In the genomic region with DNA sequence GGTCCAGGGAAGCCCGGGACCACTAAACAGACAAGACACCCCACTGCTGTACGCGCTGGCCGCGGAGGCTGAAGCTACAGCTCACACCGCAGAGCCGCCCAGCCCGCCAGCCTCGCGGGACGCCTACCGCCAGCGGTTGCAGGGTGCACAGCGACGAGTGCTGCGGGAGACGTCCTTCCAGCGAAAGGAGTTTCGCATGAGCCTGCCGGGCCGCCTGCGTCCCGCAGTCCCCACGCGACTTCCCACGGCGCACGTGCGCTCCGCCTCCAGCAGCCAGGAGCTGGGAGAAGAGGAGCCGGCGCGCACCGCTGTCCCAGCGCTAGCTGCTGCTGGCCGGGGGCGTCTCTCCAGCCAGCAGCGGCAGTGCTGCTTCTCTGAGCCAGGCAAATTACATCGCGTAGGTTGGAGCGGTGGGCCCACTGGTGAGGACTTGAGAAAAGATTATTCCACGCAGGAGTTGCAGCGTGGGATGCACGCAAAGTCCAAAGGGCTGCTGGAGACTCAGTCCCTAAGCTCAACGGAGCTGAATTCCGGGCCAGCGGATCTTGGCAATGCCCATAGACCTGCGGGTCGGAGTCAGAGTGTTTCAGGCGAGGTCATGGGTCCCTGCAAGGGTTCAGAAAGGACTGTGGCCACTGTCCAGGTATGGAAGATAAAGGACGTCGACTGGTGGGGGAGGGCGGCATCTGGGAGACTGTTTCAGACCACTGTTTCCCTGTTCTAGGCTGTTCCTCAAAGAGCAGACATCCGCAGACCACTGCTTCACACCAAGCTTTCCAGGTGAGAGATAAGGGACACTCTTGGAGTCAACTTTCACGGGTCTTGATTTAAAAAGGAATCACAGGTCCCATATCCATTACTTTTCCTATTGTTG, we compare ENCODE assay signal across 10 mouse cellular contexts. TPM values are rescaled to one million over a fixed set of nuclear protein-coding genes. Genes with fewer than 3 reads are reported as not detected.
DNase-seq lines count a peak whose midpoint lies in the region; ATAC-seq lines count a peak whose summit lies in the region.
"Had no signal": no experiment of that assay in that cellular context is flagged by ENCODE, and none has a peak within 500 bp of the region (broad histone marks: within the 10 kb centered on the region; RNA-seq: fewer than 3 reads in every experiment).

No protein-coding gene starts in this region.

- peaks cover 35% of the 10 kb centered on the region for H3K4me1 ChIP-seq in erythroblast, embryonic 14.5 days (ENCODE audit: control insufficient read depth)
- H3K4me1 ChIP-seq in forebrain, embryonic 12.5 days: peaks cover 19% of the 10 kb centered on the region
- peaks cover 8% of the 10 kb centered on the region; the same call in 1 of the 2 replicates for H3K4me1 ChIP-seq in midbrain, embryonic 16.5 days (ENCODE audit: control insufficient read depth, insufficient read depth, low read length)

- 6% methylated on average over 55 of the region's 55 CpGs for WGBS in forebrain, embryonic 12.5 days
- 6% methylated on average over 55 of the region's 55 CpGs for whole genome bisulfite sequencing in midbrain, embryonic 16.5 days

- no peaks in the 10 kb centered on the region for H3K36me3 ChIP-seq in erythroblast, embryonic 14.5 days (ENCODE audit: control insufficient read depth)
- H3K36me3 ChIP-seq in forebrain, embryonic 12.5 days (replicated peaks): no peaks in the 10 kb centered on the region
- no peaks in the 10 kb centered on the region for H3K36me3 ChIP-seq in midbrain, embryonic 16.5 days (ENCODE audit: control insufficient read depth, insufficient read depth, low read length)

- peak overlapping the region; percentile 75 for H3K4me2 ChIP-seq in forebrain, embryonic 12.5 days
- peak overlapping the region; percentile 85 for H3K4me2 ChIP-seq in midbrain, embryonic 16.5 days (ENCODE audit: low read length)

- no peak overlapping the region for H3K27ac ChIP-seq in forebrain, embryonic 12.5 days
- no peak overlapping the region for H3K27ac ChIP-seq in midbrain, embryonic 16.5 days (ENCODE audit: low read length)

- peak; percentile 34 for DNase-seq in ES-CJ7 (ENCODE audit: low read depth, low spot score)
- peak; percentile 33 for DNase-seq in kidney, postnatal 10 days
- no peak for DNase-seq in thymus, adult 18-20 months
- no peak for DNase-seq in ovary, postnatal 36 days (ENCODE audit: low spot score)

- H3K4me3 ChIP-seq in erythroblast, embryonic 14.5 days (replicated peaks): peak overlapping the region; percentile 5
- H3K4me3 ChIP-seq in forebrain, embryonic 12.5 days (replicated peaks): peak overlapping the region; percentile 44
- peak overlapping the region; percentile 44 for H3K4me3 ChIP-seq in midbrain, embryonic 16.5 days (ENCODE audit: low read depth, low read length)

- H3K27me3 ChIP-seq in erythroblast, embryonic 14.5 days (ENCODE audit: control insufficient read depth): peaks cover 80% of the 10 kb centered on the region
- H3K27me3 ChIP-seq in forebrain, embryonic 12.5 days: peaks cover 93% of the 10 kb centered on the region
- peaks cover 60% of the 10 kb centered on the region for H3K27me3 ChIP-seq in midbrain, embryonic 16.5 days (ENCODE audit: control insufficient read depth, insufficient read depth, low read depth, low read length)

- H3K9me3 ChIP-seq in erythroblast, embryonic 14.5 days (ENCODE audit: control insufficient read depth, low read length): peaks cover 14% of the 10 kb centered on the region
- no peaks in the 10 kb centered on the region for H3K9me3 ChIP-seq in forebrain, embryonic 12.5 days
- no peaks in the 10 kb centered on the region for H3K9me3 ChIP-seq in midbrain, embryonic 16.5 days (replicated peaks; ENCODE audit: control insufficient read depth, low read length, poor library complexity, severe bottlenecking)

- ATAC-seq in erythroblast, adult 5-6 weeks (replicated peaks; ENCODE audit: low FRiP score, poor library complexity, severe bottlenecking): no peak
- ATAC-seq in forebrain, embryonic 12.5 days (ENCODE audit: low FRiP score): no peak; the same call in 1 of the 2 replicates
- no peak for ATAC-seq in midbrain, embryonic 16.5 days

- peak overlapping the region; percentile 55 for H3K9ac ChIP-seq in forebrain, embryonic 12.5 days
- peak overlapping the region; percentile 36; the same call in 1 of the 2 replicates for H3K9ac ChIP-seq in midbrain, embryonic 16.5 days (ENCODE audit: low read depth, low read length)

RNA-seq across cellular contexts. Expression of gene Gm9837, which starts 6.5 kb away (rescaled TPM):
- polyA plus RNA-seq in erythroblast, embryonic 14.5 days (2012): not detected in 2 replicates
- not detected in 2 replicates for total RNA-seq in erythroblast, adult 5-6 weeks (2015; ENCODE audit: low replicate concordance)
- total RNA-seq in erythroblast, adult 5-6 weeks (2017; ENCODE audit: low replicate concordance): not detected in 2 replicates
- not detected in 2 replicates for polyA plus RNA-seq in forebrain, embryonic 12.5 days (2016; fragmentation: Nextera tagmentation; extraction: Ambion mirVana)
- not detected in 2 replicates for polyA plus RNA-seq in midbrain, embryonic 16.5 days (2015; fragmentation: Nextera tagmentation; extraction: Ambion mirVana)
- total RNA-seq: neutrophil, adult 5-6 weeks had no signal
- polyA plus RNA-seq: C2C12 had no signal

RNA-seq across cellular contexts. Expression of gene Shroom1, which starts 6.8 kb away (rescaled TPM):
- not detected in 2 replicates for polyA plus RNA-seq in erythroblast, embryonic 14.5 days (2012)
- not detected in 2 replicates for total RNA-seq in erythroblast, adult 5-6 weeks (2015; ENCODE audit: low replicate concordance)
- total RNA-seq in erythroblast, adult 5-6 weeks (2017; ENCODE audit: low replicate concordance): not detected in 2 replicates
- polyA plus RNA-seq in forebrain, embryonic 12.5 days (2016; fragmentation: Nextera tagmentation; extraction: Ambion mirVana): 1.8 and 2.0 TPM in 2 replicates
- 3.0 and 4.5 TPM in 2 replicates for polyA plus RNA-seq in midbrain, embryonic 16.5 days (2015; fragmentation: Nextera tagmentation; extraction: Ambion mirVana)
- total RNA-seq: neutrophil, adult 5-6 weeks had no signal

RNA-seq across cellular contexts. Expression of gene Gm10447, which starts 6.9 kb away (rescaled TPM):
- polyA plus RNA-seq in erythroblast, embryonic 14.5 days (2012): not detected in 2 replicates
- not detected in 2 replicates for total RNA-seq in erythroblast, adult 5-6 weeks (2015; ENCODE audit: low replicate concordance)
- not detected in 2 replicates for total RNA-seq in erythroblast, adult 5-6 weeks (2017; ENCODE audit: low replicate concordance)
- polyA plus RNA-seq in forebrain, embryonic 12.5 days (2016; fragmentation: Nextera tagmentation; extraction: Ambion mirVana): 0.13 and 0.14 TPM in 2 replicates
- 0.10 TPM in 1 of 2 replicates, not detected in the other for polyA plus RNA-seq in midbrain, embryonic 16.5 days (2015; fragmentation: Nextera tagmentation; extraction: Ambion mirVana)
- total RNA-seq: neutrophil, adult 5-6 weeks had no signal
- polyA plus RNA-seq: C2C12 had no signal

RNA-seq across cellular contexts. Expression of gene Gm9945, which starts 16.2 kb away (rescaled TPM):
- not detected in 2 replicates for polyA plus RNA-seq in erythroblast, embryonic 14.5 days (2012)
- total RNA-seq in erythroblast, adult 5-6 weeks (2015; ENCODE audit: low replicate concordance): 2.3 and 2.5 TPM in 2 replicates
- 5.2 and 6.7 TPM in 2 replicates for total RNA-seq in erythroblast, adult 5-6 weeks (2017; ENCODE audit: low replicate concordance)
- polyA plus RNA-seq in forebrain, embryonic 12.5 days (2016; fragmentation: Nextera tagmentation; extraction: Ambion mirVana): 0.29 TPM in 1 of 2 replicates, not detected in the other
- not detected in 2 replicates for polyA plus RNA-seq in midbrain, embryonic 16.5 days (2015; fragmentation: Nextera tagmentation; extraction: Ambion mirVana)
- total RNA-seq: neutrophil, adult 5-6 weeks had no signal
- polyA plus RNA-seq: C2C12 had no signal

RNA-seq across cellular contexts. Expression of gene Sowaha, which starts 16.3 kb away (rescaled TPM):
- polyA plus RNA-seq in erythroblast, embryonic 14.5 days (2012): 9.4 and 11.2 TPM in 2 replicates
- 178 and 210 TPM in 2 replicates for total RNA-seq in erythroblast, adult 5-6 weeks (2015; ENCODE audit: low replicate concordance)
- 298 and 357 TPM in 2 replicates for total RNA-seq in erythroblast, adult 5-6 weeks (2017; ENCODE audit: low replicate concordance)
- 1.1 and 1.6 TPM in 2 replicates for polyA plus RNA-seq in forebrain, embryonic 12.5 days (2016; fragmentation: Nextera tagmentation; extraction: Ambion mirVana)
- 1.1 and 1.6 TPM in 2 replicates for polyA plus RNA-seq in midbrain, embryonic 16.5 days (2015; fragmentation: Nextera tagmentation; extraction: Ambion mirVana)
- total RNA-seq: neutrophil, adult 5-6 weeks had no signal
- polyA plus RNA-seq: C2C12 had no signal

Comparison
In these comparisons a context has a peak if more than half of its experiments do, and no peak if none do; other contexts are left out.
1. DNase-seq: peak in ES-CJ7 (single experiment) and kidney, postnatal 10 days (single experiment); none in thymus, adult 18-20 months (0 of 2) and ovary, postnatal 36 days (single experiment).
2. Peak in every context shown above with its lines, with median percentiles within 50 percentile points of each other: H3K4me3 ChIP-seq.